Mouse (Mus musculus): ENCODE data around the gene Lrrc31. TPM values are rescaled to one million over a fixed set of nuclear protein-coding genes. Genes with fewer than 3 reads are reported as not detected.

Lrrc31 gene
- polyA plus RNA-seq, 1 experiment from 2014 or later = not detected

GRCm38 (mm10) chr3:30727209-30727608 is 27.6 kb upstream of the Lrrc31 start:
- no peak for DNase-seq
- ATAC-seq (ENCODE audit: insufficient read depth) = no peak
- Histone ChIP-seq H3K4me2 (no peak overlapping the region), H3K4me1 (ENCODE audit: insufficient read depth) (no peaks in the 10 kb centered on the region), H3K9ac (no peak overlapping the region), H3K4me3 (ENCODE audit: low read depth, low read length) (no peak overlapping the region), H3K36me3 (ENCODE audit: insufficient read depth) (no peaks in the 10 kb centered on the region), H3K27me3 (ENCODE audit: insufficient read depth, low read length) (no peaks in the 10 kb centered on the region), H3K9me3 (ENCODE audit: low read depth, low read length) (no peaks in the 10 kb centered on the region), H3K27ac (ENCODE audit: low read depth) (no peak overlapping the region)
- TF ChIP-seq CTCF (IDR thresholded peaks at IDR 0.05; ENCODE audit: low read depth) = no peak
- 64% methylated on average over 4 of the region's 4 CpGs for WGBS

DNA sequence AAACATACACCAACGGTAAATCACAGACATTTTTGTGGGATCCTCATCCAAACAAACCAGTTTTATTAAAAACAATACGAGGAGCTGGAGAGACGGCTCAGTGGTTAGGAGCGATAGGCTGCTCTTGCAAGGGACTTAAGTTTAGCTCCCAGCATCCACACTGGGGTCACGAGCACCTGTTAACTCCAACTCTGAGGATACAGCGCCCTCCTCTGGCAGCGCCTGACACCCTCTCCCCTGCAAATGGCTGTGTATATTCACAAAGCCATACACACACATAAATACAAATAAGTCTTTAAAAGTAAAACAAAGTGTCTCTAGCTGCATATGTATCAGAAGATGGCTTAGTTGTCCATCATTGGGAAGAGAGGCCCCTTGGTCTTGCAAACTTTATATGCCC is 25.9 kb upstream of the Lrrc31 start:
- Histone ChIP-seq H3K27ac (ENCODE audit: low read depth) (no peak overlapping the region), H3K27me3 (ENCODE audit: insufficient read depth, low read length) (no peaks in the 10 kb centered on the region), H3K9ac (no peak overlapping the region), H3K4me1 (ENCODE audit: insufficient read depth) (no peaks in the 10 kb centered on the region), H3K36me3 (ENCODE audit: insufficient read depth) (no peaks in the 10 kb centered on the region), H3K9me3 (ENCODE audit: low read depth, low read length) (no peaks in the 10 kb centered on the region), H3K4me2 (no peak overlapping the region), H3K4me3 (ENCODE audit: low read depth, low read length) (no peak overlapping the region)
- 67% methylated on average over 7 of the region's 7 CpGs for WGBS
- ATAC-seq (ENCODE audit: insufficient read depth) (no peak), DNase-seq (no peak)
- peak; percentile 27 for TF ChIP-seq CTCF (IDR thresholded peaks at IDR 0.05; ENCODE audit: low read depth)

DNA sequence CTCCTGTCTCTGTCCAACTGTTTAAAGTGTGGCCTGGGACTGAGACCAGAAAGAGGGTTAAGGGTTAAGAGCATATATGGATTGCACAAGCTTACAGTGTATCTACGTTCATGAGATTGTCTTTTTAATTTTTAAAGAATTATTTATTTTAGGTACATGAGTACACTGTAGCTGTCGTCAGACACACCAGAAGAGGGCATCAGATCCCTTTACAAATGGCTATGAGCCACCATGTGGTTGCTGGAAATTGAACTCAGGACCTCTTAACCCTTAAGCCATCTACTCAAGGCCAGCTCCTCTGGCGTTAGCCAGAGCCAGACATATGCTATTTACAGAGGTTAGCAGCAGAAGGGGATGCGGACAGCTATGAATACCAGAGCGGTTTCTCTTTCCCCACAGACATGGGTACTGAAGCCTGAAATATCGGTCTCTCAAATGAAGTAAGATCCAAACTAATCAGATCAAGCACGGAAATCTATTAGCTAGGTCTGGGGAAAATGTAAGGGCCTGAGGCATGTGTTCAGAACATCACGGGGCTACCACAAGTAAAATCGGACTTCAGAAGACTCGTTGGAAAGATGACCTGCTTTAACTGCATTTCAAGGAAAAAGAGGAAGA is 25.3 kb upstream of the Lrrc31 start:
- TF ChIP-seq CTCF (IDR thresholded peaks at IDR 0.05; ENCODE audit: low read depth) = no peak
- WGBS = 72% methylated on average over 10 of the region's 10 CpGs
- DNase-seq (no peak), ATAC-seq (ENCODE audit: insufficient read depth) (no peak)
- Histone ChIP-seq H3K4me1 (ENCODE audit: insufficient read depth) (no peaks in the 10 kb centered on the region), H3K27me3 (ENCODE audit: insufficient read depth, low read length) (no peaks in the 10 kb centered on the region), H3K4me2 (no peak overlapping the region), H3K9me3 (ENCODE audit: low read depth, low read length) (no peaks in the 10 kb centered on the region), H3K4me3 (ENCODE audit: low read depth, low read length) (no peak overlapping the region), H3K36me3 (ENCODE audit: insufficient read depth) (no peaks in the 10 kb centered on the region), H3K9ac (no peak overlapping the region), H3K27ac (ENCODE audit: low read depth) (no peak overlapping the region)

- H3K4me2 ChIP-seq = no peak overlapping the region
- no peak for TF ChIP-seq CTCF (IDR thresholded peaks at IDR 0.05; ENCODE audit: low read depth)
- WGBS = 65% methylated on average over 10 of the region's 10 CpGs
- DNase-seq = no peak
- H3K4me3 ChIP-seq (ENCODE audit: low read depth, low read length) = no peak overlapping the region
- no peaks in the 10 kb centered on the region for H3K27me3 ChIP-seq (ENCODE audit: insufficient read depth, low read length)
- no peak overlapping the region for H3K9ac ChIP-seq
- no peak for ATAC-seq (ENCODE audit: insufficient read depth)
- H3K9me3 ChIP-seq (ENCODE audit: low read depth, low read length) = no peaks in the 10 kb centered on the region
- no peaks in the 10 kb centered on the region for H3K36me3 ChIP-seq (ENCODE audit: insufficient read depth)
- no peak overlapping the region for H3K27ac ChIP-seq (ENCODE audit: low read depth)
- H3K4me1 ChIP-seq (ENCODE audit: insufficient read depth) = no peaks in the 10 kb centered on the region
These were observed 24.6 kb upstream of the Lrrc31 start for GRCm38 (mm10) chr3:30724105-30724824.

DNA sequence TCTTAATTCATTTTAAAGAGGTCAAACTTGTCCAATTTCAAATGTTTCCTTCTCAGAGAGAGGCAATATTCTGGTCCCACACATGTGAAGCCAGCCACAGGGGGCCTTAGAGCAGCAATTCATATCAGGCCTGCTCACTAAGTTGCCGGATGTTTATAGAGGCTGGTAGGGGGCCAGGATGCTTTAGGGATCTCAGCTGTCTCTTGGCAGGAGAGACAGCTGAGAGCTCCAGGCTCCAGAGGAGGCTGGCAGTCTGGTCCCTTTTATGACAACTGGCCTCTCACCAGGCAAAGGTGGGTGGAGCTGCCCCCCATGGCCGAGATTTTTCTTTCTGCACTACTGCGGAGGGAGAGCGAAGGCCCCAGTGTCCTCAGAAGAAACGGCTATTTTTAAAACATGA is 23.5 kb upstream of the Lrrc31 start:
- 34% methylated on average over 5 of the region's 5 CpGs for whole genome bisulfite sequencing

DNA sequence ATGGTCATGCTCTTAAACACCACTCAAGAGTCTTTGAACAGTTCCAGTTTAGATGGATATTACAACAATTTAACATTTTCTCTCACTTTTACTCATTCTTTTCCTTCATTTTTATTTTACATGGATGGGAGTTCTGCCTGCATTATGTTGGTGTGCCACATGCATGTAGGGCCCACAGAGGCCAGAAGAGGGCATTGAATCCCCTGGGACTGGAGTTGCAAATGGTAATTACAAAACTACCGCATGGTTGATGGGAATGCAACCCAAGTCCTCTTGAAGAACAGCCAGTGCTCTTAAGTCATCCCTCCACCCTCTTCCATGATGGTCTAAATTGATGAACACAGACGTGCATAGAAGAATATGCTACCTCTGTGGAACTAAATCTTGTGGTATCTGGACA is 22.8 kb upstream of the Lrrc31 start:
- Histone ChIP-seq H3K9ac (no peak overlapping the region), H3K27ac (ENCODE audit: low read depth) (peak overlapping the region; percentile 28; the same call in 1 of the 2 replicates), H3K4me3 (ENCODE audit: low read depth, low read length) (no peak overlapping the region), H3K9me3 (ENCODE audit: low read depth, low read length) (no peaks in the 10 kb centered on the region), H3K36me3 (ENCODE audit: insufficient read depth) (no peaks in the 10 kb centered on the region), H3K4me1 (ENCODE audit: insufficient read depth) (no peaks in the 10 kb centered on the region), H3K27me3 (ENCODE audit: insufficient read depth, low read length) (no peaks in the 10 kb centered on the region), H3K4me2 (no peak overlapping the region)
- WGBS = 82% methylated on average over 2 of the region's 2 CpGs
- TF ChIP-seq CTCF (IDR thresholded peaks at IDR 0.05; ENCODE audit: low read depth) = 0 out of 2 replicates have a peak, but pooled peaks have one; percentile 6
- no peak for DNase-seq
- ATAC-seq (ENCODE audit: insufficient read depth) = no peak

More for the DNA sequence above, 23.5 kb upstream of the Lrrc31 start:
- peak overlapping the region; percentile 28; the same call in 1 of the 2 replicates for H3K27ac ChIP-seq (ENCODE audit: low read depth)
- ATAC-seq (ENCODE audit: insufficient read depth) (peak; percentile 87), DNase-seq (peak; percentile 78)
- H3K36me3 ChIP-seq (ENCODE audit: insufficient read depth) = no peaks in the 10 kb centered on the region
- H3K9ac ChIP-seq = no peak overlapping the region; the same call in 1 of the 2 replicates
- H3K27me3 ChIP-seq (ENCODE audit: insufficient read depth, low read length) = no peaks in the 10 kb centered on the region
- no peak overlapping the region for H3K4me3 ChIP-seq (ENCODE audit: low read depth, low read length)
- H3K4me1 ChIP-seq (ENCODE audit: insufficient read depth) = no peaks in the 10 kb centered on the region
- H3K9me3 ChIP-seq (ENCODE audit: low read depth, low read length) = no peaks in the 10 kb centered on the region
- no peak overlapping the region for H3K4me2 ChIP-seq
- 0 out of 2 replicates have a peak, but pooled peaks have one; percentile 8 for TF ChIP-seq CTCF (IDR thresholded peaks at IDR 0.05; ENCODE audit: low read depth)

GRCm38 (mm10) chr3:30722036-30722435 is 22.4 kb upstream of the Lrrc31 start:
- Histone ChIP-seq H3K4me3 (ENCODE audit: low read depth, low read length) (no peak overlapping the region), H3K27ac (ENCODE audit: low read depth) (no peak overlapping the region), H3K27me3 (ENCODE audit: insufficient read depth, low read length) (no peaks in the 10 kb centered on the region), H3K4me1 (ENCODE audit: insufficient read depth) (no peaks in the 10 kb centered on the region), H3K4me2 (no peak overlapping the region), H3K9me3 (ENCODE audit: low read depth, low read length) (no peaks in the 10 kb centered on the region), H3K9ac (no peak overlapping the region), H3K36me3 (ENCODE audit: insufficient read depth) (no peaks in the 10 kb centered on the region)
- ATAC-seq (ENCODE audit: insufficient read depth) = no peak
- TF ChIP-seq CTCF (IDR thresholded peaks at IDR 0.05; ENCODE audit: low read depth) = no peak
- DNase-seq = no peak
- WGBS = 74% methylated on average over 4 of the region's 4 CpGs

Data from lung, embryonic 14.5 days (tissue).